Mouse (Mus musculus) lung, postnatal 25 days (tissue): Measurements from ENCODE around the gene Fam186b.

Source experiments
- DNase-seq: peaks from one replicate; pipeline ENCODE4 v3.0.0; 2022; ENCODE audit warnings: low spot score

Gene Fam186b

GRCm38 (mm10) chr15:99295484-99295981 is at the start of gene Fam186b:
Fam186b (minus strand) TSS chr15:99295888.
- DNase-seq, result no peak

GRCm38 (mm10) chr15:99344961-99345360 is 49.3 kb upstream of the Fam186b start:
- DNase-seq, result no peak

- DNase-seq, result no peak
These were observed 48.6 kb upstream of the Fam186b start for GRCm38 (mm10) chr15:99344148-99344870.

GRCm38 (mm10) chr15:99343414-99344147 is 47.9 kb upstream of the Fam186b start:
- DNase-seq, result peak; percentile 62

- no peak for DNase-seq
These were observed 46.7 kb upstream of the Fam186b start for GRCm38 (mm10) chr15:99342194-99342981.

- DNase-seq, result peak; percentile 58
These were observed 45.4 kb upstream of the Fam186b start for GRCm38 (mm10) chr15:99341102-99341501.

GRCm38 (mm10) chr15:99339669-99340068 is 44.0 kb upstream of the Fam186b start:
- DNase-seq, result no peak

- DNase-seq, result no peak
These were observed 43.2 kb upstream of the Fam186b start for GRCm38 (mm10) chr15:99338916-99339315.

GRCm38 (mm10) chr15:99335801-99336320 is 40.2 kb upstream of the Fam186b start:
- no peak for DNase-seq

GRCm38 (mm10) chr15:99334500-99334899 is 38.8 kb upstream of the Fam186b start:
- DNase-seq, result no peak

GRCm38 (mm10) chr15:99333676-99334065 is 38.0 kb upstream of the Fam186b start:
- DNase-seq, result no peak

GRCm38 (mm10) chr15:99332921-99333675 is 37.4 kb upstream of the Fam186b start:
- DNase-seq, result peak; percentile 93

GRCm38 (mm10) chr15:99332111-99332510 is 36.4 kb upstream of the Fam186b start:
- no peak for DNase-seq

GRCm38 (mm10) chr15:99331341-99331740 is 35.7 kb upstream of the Fam186b start:
- no peak for DNase-seq

- no peak for DNase-seq
These were observed 34.6 kb upstream of the Fam186b start for GRCm38 (mm10) chr15:99330324-99330723.

GRCm38 (mm10) chr15:99328011-99328410 is 32.3 kb upstream of the Fam186b start:
- DNase-seq, result no peak

GRCm38 (mm10) chr15:99326959-99327358 is 31.3 kb upstream of the Fam186b start:
- no peak for DNase-seq

GRCm38 (mm10) chr15:99326407-99326806 is 30.7 kb upstream of the Fam186b start:
- no peak for DNase-seq

- DNase-seq, result no peak
These were observed 29.9 kb upstream of the Fam186b start for GRCm38 (mm10) chr15:99325598-99325997.

GRCm38 (mm10) chr15:99324151-99324550 is 28.5 kb upstream of the Fam186b start:
- no peak for DNase-seq

- no peak for DNase-seq
These were observed 25.3 kb upstream of the Fam186b start for GRCm38 (mm10) chr15:99320978-99321377.
